Mouse (Mus musculus): ENCODE measurements at regions not wholly inside any gene's neighbourhood (a gene's known extent, or its start where the extent isn't known, plus 50 kb on each side); places are given as distances from the start of the nearest gene placed in this dataset.

DNA sequence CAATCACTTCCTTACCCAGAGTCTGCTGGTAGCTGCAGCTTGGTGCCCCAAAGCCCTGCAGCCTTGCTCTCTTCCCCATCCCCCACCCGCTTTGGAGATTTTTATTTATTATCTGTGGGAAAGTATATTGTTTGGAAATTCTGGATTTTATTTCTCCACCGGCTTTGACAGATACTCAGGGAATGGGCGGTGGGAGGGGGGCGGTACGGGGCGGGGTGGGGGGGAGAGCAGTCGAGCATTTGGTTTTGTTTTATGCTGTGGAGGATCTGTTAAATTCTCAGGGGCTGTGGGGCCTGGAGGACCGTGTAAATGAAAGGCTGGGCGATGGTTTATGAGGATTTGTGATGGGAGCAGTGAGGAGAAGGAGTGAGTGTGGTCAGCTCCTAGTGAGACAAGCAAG, 76.7 kb upstream of the Tbx5 start:
- no peak overlapping the region for H3K4me3 ChIP-seq (ENCODE audit: insufficient read depth, poor library complexity, severe bottlenecking)
- H3K36me3 ChIP-seq (ENCODE audit: control insufficient read depth, insufficient read depth), result no peaks in the 10 kb centered on the region
- H3K79me3 ChIP-seq (ENCODE audit: low read depth), result no peaks in the 10 kb centered on the region
- TF ChIP-seq MYOD1 (IDR thresholded peaks at IDR 0.05; ENCODE audit: control insufficient read depth, insufficient read length, low read depth) (no peak), MYOG (IDR thresholded peaks at IDR 0.05; ENCODE audit: control insufficient read depth, extremely low read depth, insufficient read length) (no peak), FOSL1 (IDR thresholded peaks at IDR 0.05; ENCODE audit: insufficient read depth, low read length, poor library complexity, severe bottlenecking) (no peak), USF1 (IDR thresholded peaks at IDR 0.05; ENCODE audit: low read depth) (no peak), MAX (IDR thresholded peaks at IDR 0.05) (no peak), CTCF (IDR thresholded peaks at IDR 0.05; ENCODE audit: control insufficient read depth, insufficient read depth, insufficient read length) (no peak), CEBPB (IDR thresholded peaks at IDR 0.05; ENCODE audit: low read depth) (no peak)
- no peaks in the 10 kb centered on the region for H3K79me2 ChIP-seq (ENCODE audit: control insufficient read depth, insufficient read depth)
- no peak overlapping the region for H3ac ChIP-seq (ENCODE audit: control insufficient read depth, insufficient read length, low read depth)
- peaks cover 24% of the 10 kb centered on the region for H3K27me3 ChIP-seq (ENCODE audit: control insufficient read depth, insufficient read depth, insufficient read length)

- Histone ChIP-seq H3ac (ENCODE audit: control insufficient read depth, insufficient read length, low read depth) (no peak overlapping the region), H3K79me2 (ENCODE audit: control insufficient read depth, insufficient read depth) (no peaks in the 10 kb centered on the region), H3K79me3 (ENCODE audit: low read depth) (no peaks in the 10 kb centered on the region), H3K4me3 (ENCODE audit: insufficient read depth, poor library complexity, severe bottlenecking) (no peak overlapping the region), H3K27me3 (ENCODE audit: control insufficient read depth, insufficient read depth, insufficient read length) (peaks cover 10% of the 10 kb centered on the region), H3K36me3 (ENCODE audit: control insufficient read depth, insufficient read depth) (no peaks in the 10 kb centered on the region)
- TF ChIP-seq CTCF (IDR thresholded peaks at IDR 0.05; ENCODE audit: control insufficient read depth, insufficient read depth, insufficient read length) (no peak), CEBPB (IDR thresholded peaks at IDR 0.05; ENCODE audit: low read depth) (no peak), MYOG (IDR thresholded peaks at IDR 0.05; ENCODE audit: control insufficient read depth, extremely low read depth, insufficient read length) (no peak), MAX (IDR thresholded peaks at IDR 0.05) (no peak), FOSL1 (IDR thresholded peaks at IDR 0.05; ENCODE audit: insufficient read depth, low read length, poor library complexity, severe bottlenecking) (no peak), MYOD1 (IDR thresholded peaks at IDR 0.05; ENCODE audit: control insufficient read depth, insufficient read length, low read depth) (no peak), USF1 (IDR thresholded peaks at IDR 0.05; ENCODE audit: low read depth) (no peak)
Measured at GRCm38 (mm10) chr5:119758880-119759279, 73.6 kb upstream of the Tbx5 start.

- H3ac ChIP-seq (ENCODE audit: control insufficient read depth, insufficient read length, low read depth), result no peak overlapping the region
- H3K27me3 ChIP-seq (ENCODE audit: control insufficient read depth, insufficient read depth, insufficient read length), result no peaks in the 10 kb centered on the region
- TF ChIP-seq FOSL1 (IDR thresholded peaks at IDR 0.05; ENCODE audit: insufficient read depth, low read length, poor library complexity, severe bottlenecking) (no peak), CTCF (IDR thresholded peaks at IDR 0.05; ENCODE audit: control insufficient read depth, insufficient read depth, insufficient read length) (no peak), MYOG (IDR thresholded peaks at IDR 0.05; ENCODE audit: control insufficient read depth, extremely low read depth, insufficient read length) (no peak), CEBPB (IDR thresholded peaks at IDR 0.05; ENCODE audit: low read depth) (no peak), MYOD1 (IDR thresholded peaks at IDR 0.05; ENCODE audit: control insufficient read depth, insufficient read length, low read depth) (no peak), USF1 (IDR thresholded peaks at IDR 0.05; ENCODE audit: low read depth) (no peak), MAX (IDR thresholded peaks at IDR 0.05) (no peak)
- no peaks in the 10 kb centered on the region for H3K36me3 ChIP-seq (ENCODE audit: control insufficient read depth, insufficient read depth)
- H3K79me2 ChIP-seq (ENCODE audit: control insufficient read depth, insufficient read depth), result no peaks in the 10 kb centered on the region
- H3K79me3 ChIP-seq (ENCODE audit: low read depth), result no peaks in the 10 kb centered on the region
- H3K4me3 ChIP-seq (ENCODE audit: insufficient read depth, poor library complexity, severe bottlenecking), result no peak overlapping the region
Measured at GRCm38 (mm10) chr5:119762102-119762501, 70.4 kb upstream of the Tbx5 start.

- H3K79me3 ChIP-seq (ENCODE audit: low read depth), result no peaks in the 10 kb centered on the region
- no peaks in the 10 kb centered on the region for H3K36me3 ChIP-seq (ENCODE audit: control insufficient read depth, insufficient read depth)
- no peaks in the 10 kb centered on the region for H3K79me2 ChIP-seq (ENCODE audit: control insufficient read depth, insufficient read depth)
- no peaks in the 10 kb centered on the region for H3K27me3 ChIP-seq (ENCODE audit: control insufficient read depth, insufficient read depth, insufficient read length)
- H3ac ChIP-seq (ENCODE audit: control insufficient read depth, insufficient read length, low read depth), result no peak overlapping the region
- H3K4me3 ChIP-seq (ENCODE audit: insufficient read depth, poor library complexity, severe bottlenecking), result no peak overlapping the region
- no peak for TF ChIP-seq CEBPB (IDR thresholded peaks at IDR 0.05; ENCODE audit: low read depth)
- no peak for TF ChIP-seq FOSL1 (IDR thresholded peaks at IDR 0.05; ENCODE audit: insufficient read depth, low read length, poor library complexity, severe bottlenecking)
- no peak for TF ChIP-seq CTCF (IDR thresholded peaks at IDR 0.05; ENCODE audit: control insufficient read depth, insufficient read depth, insufficient read length)
Measured at GRCm38 (mm10) chr5:119763337-119763736, 69.1 kb upstream of the Tbx5 start.

DNA sequence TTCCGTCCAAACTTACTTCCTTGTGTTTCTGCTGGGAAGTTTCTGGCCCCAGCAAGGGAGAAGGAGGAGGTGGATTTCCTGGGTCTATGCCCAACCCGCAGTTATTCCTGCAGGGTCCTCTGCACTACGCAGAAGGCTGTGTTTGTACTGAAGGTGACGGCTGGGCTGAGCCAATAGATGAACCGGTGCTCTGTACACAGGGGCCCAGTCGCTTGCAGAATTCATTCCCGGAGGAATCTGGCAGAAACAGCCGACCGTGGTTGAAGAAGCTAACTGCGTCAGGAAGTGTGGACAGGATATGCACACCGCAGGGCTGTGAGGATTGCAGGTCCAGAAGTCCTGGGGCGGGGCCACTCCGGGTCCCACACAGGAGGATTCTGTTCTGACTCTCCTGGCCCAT, 66.1 kb upstream of the Tbx5 start:
- Histone ChIP-seq H3K27me3 (ENCODE audit: control insufficient read depth, insufficient read depth, insufficient read length) (peaks cover 3% of the 10 kb centered on the region), H3K79me3 (ENCODE audit: low read depth) (no peaks in the 10 kb centered on the region), H3K4me3 (ENCODE audit: insufficient read depth, poor library complexity, severe bottlenecking) (no peak overlapping the region), H3K36me3 (ENCODE audit: control insufficient read depth, insufficient read depth) (no peaks in the 10 kb centered on the region), H3ac (ENCODE audit: control insufficient read depth, insufficient read length, low read depth) (no peak overlapping the region), H3K79me2 (ENCODE audit: control insufficient read depth, insufficient read depth) (no peaks in the 10 kb centered on the region)
- no peak for TF ChIP-seq FOSL1 (IDR thresholded peaks at IDR 0.05; ENCODE audit: insufficient read depth, low read length, poor library complexity, severe bottlenecking)
- TF ChIP-seq CTCF (IDR thresholded peaks at IDR 0.05; ENCODE audit: control insufficient read depth, insufficient read depth, insufficient read length), result no peak
- TF ChIP-seq MAX (IDR thresholded peaks at IDR 0.05), result no peak
- no peak for TF ChIP-seq USF1 (IDR thresholded peaks at IDR 0.05; ENCODE audit: low read depth)

- TF ChIP-seq USF1 (IDR thresholded peaks at IDR 0.05; ENCODE audit: low read depth) (no peak), CTCF (IDR thresholded peaks at IDR 0.05; ENCODE audit: control insufficient read depth, insufficient read depth, insufficient read length) (no peak), CEBPB (IDR thresholded peaks at IDR 0.05; ENCODE audit: low read depth) (no peak), MYOD1 (IDR thresholded peaks at IDR 0.05; ENCODE audit: control insufficient read depth, insufficient read length, low read depth) (no peak), MYOG (IDR thresholded peaks at IDR 0.05; ENCODE audit: control insufficient read depth, extremely low read depth, insufficient read length) (no peak), MAX (IDR thresholded peaks at IDR 0.05) (no peak), FOSL1 (IDR thresholded peaks at IDR 0.05; ENCODE audit: insufficient read depth, low read length, poor library complexity, severe bottlenecking) (no peak)
- Histone ChIP-seq H3K36me3 (ENCODE audit: control insufficient read depth, insufficient read depth) (no peaks in the 10 kb centered on the region), H3K79me2 (ENCODE audit: control insufficient read depth, insufficient read depth) (no peaks in the 10 kb centered on the region), H3K27me3 (ENCODE audit: control insufficient read depth, insufficient read depth, insufficient read length) (peaks cover 3% of the 10 kb centered on the region), H3K4me3 (ENCODE audit: insufficient read depth, poor library complexity, severe bottlenecking) (no peak overlapping the region), H3ac (ENCODE audit: control insufficient read depth, insufficient read length, low read depth) (no peak overlapping the region), H3K79me3 (ENCODE audit: low read depth) (no peaks in the 10 kb centered on the region)
Measured at GRCm38 (mm10) chr5:119770951-119771350, 61.5 kb upstream of the Tbx5 start.

All from C2C12 (cell line).